Mouse (Mus musculus): ENCODE measurements around the gene Ppard. TPM values are rescaled to one million over a fixed set of nuclear protein-coding genes. Genes with fewer than 3 reads are reported as not detected.
A peak's percentile ranks its signal among the peaks of the same experiment; 100 is the strongest.
"Not testable (repeated sequence)": the region's sequence is repeated elsewhere in the genome, so short reads cannot be mapped to it uniquely, and the experiment has no call there.

Gene Ppard
- total RNA-seq, 4 experiments from 2014 or later: 38.8 to 50.6 (median 45.4) TPM

GRCm38 (mm10) chr17:28317725-28318124 is 85.2 kb downstream of the Ppard start:
- no peak for DNase-seq

- DNase-seq: no peak
These were observed 89.2 kb downstream of the Ppard start for GRCm38 (mm10) chr17:28321700-28322099.

DNA sequence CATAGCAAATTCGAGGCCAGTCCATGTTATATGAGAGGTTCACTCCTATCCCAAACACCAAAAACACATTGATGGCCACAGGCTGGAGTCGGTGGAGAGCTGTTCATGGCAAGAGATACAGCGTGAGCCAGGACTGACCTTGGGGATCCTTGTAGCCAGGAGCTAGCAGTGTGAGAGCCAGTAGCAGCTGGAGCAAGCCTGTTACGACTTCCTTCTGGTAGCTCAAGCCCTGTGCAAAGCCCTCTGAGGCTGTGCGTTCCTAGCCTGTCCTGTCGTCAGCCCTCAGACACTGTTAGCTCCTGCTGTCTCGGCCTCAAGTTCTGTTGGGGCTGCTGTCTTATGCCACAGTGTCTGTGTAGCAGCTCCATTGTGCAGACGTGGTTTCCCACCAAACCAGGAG is 91.3 kb downstream of the Ppard start:
- no peak for DNase-seq

DNA sequence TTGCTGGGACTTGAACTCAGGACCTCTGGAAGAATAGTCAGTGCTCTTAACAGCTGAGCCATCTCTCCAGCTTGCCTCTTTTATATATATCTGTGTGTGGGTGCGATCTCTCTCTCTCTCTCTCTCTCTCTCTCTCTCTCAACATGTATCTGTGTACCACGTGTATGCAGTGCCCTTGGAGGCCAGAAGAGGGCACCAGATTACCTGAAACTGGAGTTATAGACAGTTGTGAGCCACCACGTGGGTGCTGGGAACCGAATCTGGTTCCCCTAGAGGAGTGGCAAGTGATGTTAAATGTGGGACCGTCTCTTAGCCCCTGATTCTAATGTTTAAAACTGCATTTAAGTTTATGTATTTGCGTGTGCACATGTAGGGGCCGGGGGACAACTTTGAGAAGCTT is 91.9 kb downstream of the Ppard start:
- DNase-seq: not testable (repeated sequence)

GRCm38 (mm10) chr17:28325751-28326150 is 93.3 kb downstream of the Ppard start:
- no peak for DNase-seq

DNA sequence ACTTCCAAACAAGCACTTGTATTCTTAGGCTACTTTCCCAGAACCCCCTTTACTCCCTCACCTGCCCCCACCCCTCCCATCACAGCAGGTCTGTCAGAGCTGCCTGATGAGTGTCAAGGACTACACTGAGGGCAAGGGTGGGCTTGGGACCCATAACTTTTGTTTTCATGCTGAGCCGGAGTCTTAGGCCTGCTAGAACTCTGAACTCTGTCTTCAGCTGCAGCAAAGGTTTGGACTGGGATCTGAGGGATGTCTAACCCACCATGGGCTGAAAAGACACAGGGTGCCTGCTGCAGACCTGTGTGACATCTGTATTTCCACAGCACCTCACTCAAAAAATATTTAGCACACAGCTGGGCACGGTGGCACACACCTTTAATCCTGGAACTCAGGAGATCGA is 94.5 kb downstream of the Ppard start:
- no peak for DNase-seq

- DNase-seq: peak; percentile 61
These were observed 95.3 kb downstream of the Ppard start for GRCm38 (mm10) chr17:28327673-28328325.

DNA sequence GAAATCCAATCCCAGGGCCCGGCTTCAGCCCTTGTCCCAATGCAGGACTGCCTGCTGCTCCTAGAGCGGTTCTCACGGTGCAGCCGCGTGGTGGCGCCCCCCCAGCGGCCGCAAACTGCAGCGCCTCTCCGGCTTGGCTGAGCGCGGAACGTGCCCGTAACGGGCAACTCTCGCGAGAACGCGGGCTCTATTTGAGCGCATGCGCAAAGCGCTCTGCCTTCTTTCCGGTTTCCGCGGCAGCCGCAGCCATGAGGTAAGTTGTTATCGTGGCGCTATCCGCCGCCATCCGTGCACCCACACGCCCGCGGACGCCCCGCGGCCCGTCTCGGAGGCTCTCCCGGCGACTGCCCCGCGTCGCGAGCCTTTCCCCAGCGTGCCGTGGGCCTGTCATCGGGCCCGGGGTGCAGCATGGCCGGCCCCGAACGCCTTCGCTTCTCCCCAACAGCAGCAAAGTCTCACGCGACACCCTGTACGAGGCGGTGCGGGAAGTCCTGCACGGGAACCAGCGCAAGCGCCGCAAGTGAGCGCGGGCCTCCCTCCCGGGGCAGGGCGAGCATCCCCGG is 95.9 kb downstream of the Ppard start, which contains the start of gene Rpl10a:
Rpl10a (plus strand) TSS at position 106 of the 563 bp plus-strand sequence.
- peak; percentile 94 for DNase-seq

DNA sequence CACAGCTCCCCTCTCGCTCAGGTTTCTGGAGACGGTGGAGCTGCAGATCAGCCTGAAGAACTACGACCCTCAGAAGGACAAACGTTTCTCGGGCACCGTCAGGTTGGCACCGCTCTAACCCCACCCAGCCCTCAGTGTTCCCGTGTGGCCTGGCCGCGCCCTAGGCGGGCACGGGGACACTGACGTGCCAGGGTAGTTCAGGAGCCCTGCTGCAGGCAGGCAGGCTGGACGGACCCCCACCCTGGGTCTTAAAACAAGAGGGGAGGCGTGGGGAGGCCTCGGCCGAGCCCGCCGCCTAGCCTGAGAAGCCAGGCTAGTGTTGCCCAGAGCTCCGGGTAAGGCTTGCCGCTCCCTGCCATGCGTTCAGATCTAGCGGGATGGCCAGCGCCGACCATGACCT is 96.4 kb downstream of the Ppard start:
- DNase-seq: no peak

GRCm38 (mm10) chr17:28329503-28330231 is 97.2 kb downstream of the Ppard start:
- no peak for DNase-seq

DNA sequence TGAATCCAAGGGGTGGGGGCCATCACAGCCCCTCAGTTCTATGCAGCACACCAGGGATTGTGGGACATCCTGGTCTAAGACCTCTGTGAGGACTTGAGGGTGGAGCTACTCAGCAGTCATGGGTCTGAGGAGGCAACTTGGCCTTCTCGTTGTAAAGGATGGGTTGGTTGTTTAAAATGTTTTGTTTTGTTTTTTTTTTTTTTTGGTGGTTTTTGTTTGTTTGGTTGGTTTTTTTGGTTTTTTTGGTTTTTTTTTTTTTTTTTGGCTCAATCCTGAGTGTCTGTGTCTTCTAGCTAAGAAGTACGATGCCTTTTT is 97.7 kb downstream of the Ppard start:
- no peak for DNase-seq

DNA sequence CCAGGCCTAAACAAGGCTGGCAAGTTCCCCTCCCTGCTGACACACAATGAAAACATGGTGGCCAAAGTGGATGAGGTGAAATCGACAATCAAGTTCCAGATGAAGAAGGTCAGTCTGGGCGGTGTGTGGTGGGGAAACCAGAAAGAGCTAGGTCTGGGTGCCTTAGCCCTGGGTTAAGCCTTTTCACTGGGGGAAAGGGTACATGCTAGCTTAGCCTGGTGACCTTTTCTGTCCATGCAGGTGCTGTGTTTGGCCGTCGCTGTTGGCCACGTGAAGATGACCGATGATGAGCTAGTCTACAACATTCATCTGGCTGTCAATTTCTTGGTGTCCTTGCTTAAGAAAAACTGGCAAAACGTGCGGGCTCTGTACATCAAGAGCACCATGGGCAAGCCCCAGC is 98.1 kb downstream of the Ppard start:
- not testable (repeated sequence) for DNase-seq

DNA sequence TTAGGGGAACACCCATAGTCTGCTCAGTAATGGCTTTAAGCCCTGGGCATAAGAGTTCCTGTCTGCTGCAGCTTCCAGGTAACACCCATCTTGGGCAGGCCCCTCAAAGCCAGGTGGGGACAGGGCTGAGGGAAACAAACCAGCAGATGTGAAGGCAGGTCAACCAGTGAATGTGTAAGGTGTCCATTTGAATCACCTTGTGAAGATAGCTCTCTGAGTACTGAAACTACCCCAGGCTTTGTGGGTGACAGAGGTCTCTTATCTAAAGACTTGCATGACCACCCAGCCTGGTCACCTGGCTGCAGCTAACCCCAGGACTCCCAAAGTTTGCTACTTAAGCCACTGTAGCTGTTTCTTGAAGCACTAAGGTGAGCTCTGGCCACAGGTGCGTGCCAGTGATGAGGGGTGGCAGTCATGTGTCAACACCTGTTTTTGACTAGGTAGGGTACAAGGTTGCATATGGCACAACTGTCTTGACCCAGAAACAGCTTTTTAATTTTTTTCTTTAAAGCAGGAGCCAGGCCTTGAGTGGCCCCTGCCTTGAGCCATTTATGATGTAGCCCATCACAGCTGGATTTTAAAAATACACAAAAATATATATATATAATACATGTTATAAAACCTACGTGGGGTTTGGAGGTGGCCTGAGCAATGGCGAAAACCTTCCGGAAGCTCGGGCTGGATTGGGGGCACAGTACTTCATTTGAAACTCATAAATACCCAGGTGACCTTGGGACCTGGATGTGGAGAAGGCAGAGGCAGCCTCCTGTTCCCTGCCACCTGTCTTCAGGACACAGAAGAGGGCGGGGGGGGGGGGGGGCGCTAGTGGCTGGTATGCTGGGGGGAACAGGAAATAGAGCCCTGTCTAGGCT is 99.0 kb downstream of the Ppard start:
- no peak for DNase-seq

DNA sequence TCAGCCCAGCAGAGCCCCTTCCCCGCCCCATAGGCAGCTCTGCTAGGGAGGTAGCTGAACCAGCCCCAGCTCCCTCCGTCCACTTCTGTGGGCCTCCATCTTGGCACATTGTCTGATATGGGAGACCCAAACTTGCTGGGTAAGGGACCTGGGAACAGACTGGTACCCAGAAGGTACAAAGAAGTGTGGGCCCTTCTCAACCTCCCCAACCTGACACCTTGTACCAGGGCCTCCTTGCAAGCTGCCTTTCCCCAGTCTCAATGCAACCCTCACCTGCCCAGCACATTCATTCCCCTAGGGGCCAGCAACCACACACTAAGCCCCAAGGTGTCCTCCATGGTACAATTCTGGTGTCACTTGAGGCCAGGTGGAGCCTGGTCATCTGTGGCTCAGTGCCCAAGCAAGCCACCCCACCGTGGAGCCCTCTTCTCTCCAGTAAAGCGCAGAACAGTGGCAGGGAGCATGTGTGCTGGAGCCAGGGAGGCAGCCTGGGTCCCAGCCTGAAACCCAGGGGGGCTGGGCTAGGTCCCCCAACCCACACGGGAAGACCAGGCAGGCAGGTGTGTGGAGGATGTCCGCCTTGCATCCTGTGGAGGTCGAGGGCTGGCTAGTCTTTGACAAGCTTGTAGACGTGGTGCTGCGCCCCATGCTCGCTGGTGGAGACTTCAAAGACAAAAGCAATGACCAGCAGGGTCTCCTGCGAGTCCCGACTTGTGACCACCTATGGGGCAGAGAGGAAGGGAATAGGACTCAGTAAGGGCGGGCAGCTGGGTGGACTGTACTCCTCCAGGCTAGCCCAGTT is 99.8 kb downstream of the Ppard start:
- DNase-seq: no peak

DNA sequence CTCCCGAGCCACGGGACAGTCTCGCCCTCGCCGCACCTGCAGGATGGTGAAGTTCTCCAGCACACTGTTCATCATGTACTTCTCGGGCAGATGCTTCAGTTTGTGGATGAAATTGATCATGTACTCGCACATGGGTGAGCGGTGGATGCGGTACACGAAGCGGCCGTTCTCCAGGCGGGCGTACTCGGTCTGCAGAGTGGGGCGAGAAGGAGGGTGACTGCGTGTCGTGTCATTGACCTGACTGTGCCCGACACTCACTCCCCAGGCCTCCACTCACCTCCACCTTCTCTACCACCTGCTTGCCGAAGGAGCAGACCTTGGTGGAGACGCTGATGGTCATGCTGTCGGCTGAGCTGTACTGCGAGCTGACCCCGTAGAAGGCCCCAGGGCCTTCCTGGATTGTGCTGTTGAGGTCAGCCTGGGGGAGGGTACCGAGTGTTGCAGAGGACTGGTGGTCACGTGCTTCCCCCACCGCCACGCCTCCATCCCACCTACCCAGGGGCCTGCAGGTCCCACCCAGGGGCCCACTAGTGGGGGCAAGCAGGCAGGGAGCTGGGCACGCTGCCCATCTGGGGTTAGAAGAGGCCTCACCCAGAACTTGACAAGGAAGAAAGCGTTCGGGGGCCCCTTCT is 100.5 kb downstream of the Ppard start:
- DNase-seq: no peak

- DNase-seq: no peak
These were observed 102.8 kb downstream of the Ppard start for GRCm38 (mm10) chr17:28335267-28335666.

GRCm38 (mm10) chr17:28337547-28337946 is 105.0 kb downstream of the Ppard start:
- no peak for DNase-seq

GRCm38 (mm10) chr17:28340578-28340977 is 108.1 kb downstream of the Ppard start:
- DNase-seq: no peak

- peak; percentile 71 for DNase-seq
These were observed 108.6 kb downstream of the Ppard start for GRCm38 (mm10) chr17:28341091-28341490.

- no peak for DNase-seq
These were observed 111.6 kb downstream of the Ppard start for GRCm38 (mm10) chr17:28344050-28344607.

GRCm38 (mm10) chr17:28344670-28345069 is 112.2 kb downstream of the Ppard start:
- DNase-seq: no peak
